Mouse (Mus musculus) intestine, embryonic 16.5 days (tissue): ENCODE measurements around the gene Atxn7l2. TPM values are rescaled to one million over a fixed set of nuclear protein-coding genes. Genes with fewer than 3 reads are reported as not detected.

ENCODE experiments used
- ATAC-seq: fragments of 200-750 bp; cut with Nextera tagmentation; 2 replicates; pipeline ENCODE4 v1.8.0; 2017; ENCODE audit warnings: moderate TSS enrichment, moderate library complexity
- H3K27ac ChIP-seq: fragments of 300-500 bp; sonication (generic); 2 replicates; pipeline ENCODE4 v1.5.1; 2014; ENCODE audit warnings: mild to moderate bottlenecking, low read length
- H3K27me3 ChIP-seq: fragments of 300-500 bp; sonication (generic); replicated peaks from 2 replicates; pipeline ENCODE4 v1.6.1; 2014; ENCODE audit warnings: low read length, control low read depth, mixed read lengths; ENCODE audit not compliant: control insufficient read depth, insufficient read depth
- H3K36me3 ChIP-seq: fragments of 300-500 bp; sonication (generic); 2 replicates; pipeline ENCODE4 v1.6.1; 2014; ENCODE audit warnings: low read length, control low read depth; ENCODE audit not compliant: control insufficient read depth, insufficient read depth
- H3K4me1 ChIP-seq: fragments of 300-500 bp; sonication (generic); 2 replicates; pipeline ENCODE4 v1.6.1; 2014; ENCODE audit warnings: low read length, control low read depth, mixed read lengths; ENCODE audit not compliant: control insufficient read depth, insufficient read depth
- H3K4me2 ChIP-seq: fragments of 300-500 bp; sonication (generic); 2 replicates; pipeline ENCODE4 v1.6.1; 2014; ENCODE audit warnings: low read depth, low read length, control low read depth
- H3K4me3 ChIP-seq: fragments of 300-500 bp; sonication (generic); 2 replicates; pipeline ENCODE4 v1.5.1; 2014; ENCODE audit warnings: mild to moderate bottlenecking, low read length
- H3K9ac ChIP-seq: fragments of 300-500 bp; sonication (generic); 2 replicates; pipeline ENCODE4 v1.6.1; 2014; ENCODE audit warnings: low read depth, low read length
- H3K9me3 ChIP-seq: fragments of 300-500 bp; sonication (generic); 2 replicates; pipeline ENCODE4 v1.6.1; 2016; ENCODE audit warnings: low read length, control low read depth; ENCODE audit not compliant: control insufficient read depth
- WGBS: fragments of 180-500 bp; shearing (Covaris S2); extraction: QIAGEN DNeasy Blood & Tissue Kit; methylation state at CpG from one replicate; pipeline ENCODE4 v1.1.7; 2014; 5-methylcytosine and 5-hydroxymethylcytosine counted together
- polyA plus RNA-seq: library from polyadenylated mRNA; unstranded; fragments of >200 nt; fragmentation: Nextera tagmentation; extraction: Ambion mirVana; gene quantifications from 2 replicates; pipeline ENCODE4 v1.2.1, GENCODE M21; 2015

Gene Atxn7l2
- polyA plus RNA-seq, 1 experiment from 2014 or later, result 10.5 TPM

GRCm38 (mm10) chr3:108185460-108186097 lies 25.2 kb downstream of the Atxn7l2 start:
- Histone ChIP-seq H3K27me3 (no peaks in the 10 kb centered on the region), H3K9me3 (no peaks in the 10 kb centered on the region), H3K27ac (no peak overlapping the region), H3K4me3 (peak overlapping the region; percentile 75), H3K4me1 (peaks cover 19% of the 10 kb centered on the region), H3K9ac (peak overlapping the region; percentile 77), H3K4me2 (peak overlapping the region; percentile 93), H3K36me3 (no peaks in the 10 kb centered on the region)
- ATAC-seq, result peak; percentile 64
- 2% methylated on average over 16 of the region's 16 CpGs for WGBS

- Histone ChIP-seq H3K36me3 (no peaks in the 10 kb centered on the region), H3K9ac (no peak overlapping the region), H3K27me3 (no peaks in the 10 kb centered on the region), H3K4me1 (peaks cover 13% of the 10 kb centered on the region), H3K27ac (no peak overlapping the region), H3K4me2 (no peak overlapping the region), H3K4me3 (no peak overlapping the region), H3K9me3 (no peaks in the 10 kb centered on the region)
- WGBS, result 82% methylated on average over 3 of the region's 3 CpGs
- ATAC-seq, result no peak
Measured at GRCm38 (mm10) chr3:108184742-108185141, 26.0 kb downstream of the Atxn7l2 start.

GRCm38 (mm10) chr3:108180514-108180913 lies 30.2 kb downstream of the Atxn7l2 start:
- Histone ChIP-seq H3K4me2 (no peak overlapping the region), H3K27me3 (no peaks in the 10 kb centered on the region), H3K9ac (no peak overlapping the region), H3K36me3 (no peaks in the 10 kb centered on the region), H3K9me3 (no peaks in the 10 kb centered on the region), H3K4me1 (peaks cover 7% of the 10 kb centered on the region; the same call in 1 of the 2 replicates), H3K4me3 (no peak overlapping the region), H3K27ac (no peak overlapping the region)
- WGBS, result 51% methylated on average over 2 of the region's 2 CpGs
- ATAC-seq, result no peak

GRCm38 (mm10) chr3:108178756-108179715 lies 31.7 kb downstream of the Atxn7l2 start:
- no peak overlapping the region for H3K4me3 ChIP-seq
- H3K9ac ChIP-seq, result no peak overlapping the region
- H3K27me3 ChIP-seq, result no peaks in the 10 kb centered on the region
- 0 out of 2 replicates have a peak overlapping the region, but pooled peaks have one; percentile 45 for H3K27ac ChIP-seq
- WGBS, result 52% methylated on average over 7 of the region's 7 CpGs
- H3K4me1 ChIP-seq, result peaks cover 11% of the 10 kb centered on the region
- H3K36me3 ChIP-seq, result no peaks in the 10 kb centered on the region
- H3K4me2 ChIP-seq, result no peak overlapping the region
- H3K9me3 ChIP-seq, result no peaks in the 10 kb centered on the region
- peak; percentile 66 for ATAC-seq

GRCm38 (mm10) chr3:108174672-108175531 lies 35.8 kb downstream of the Atxn7l2 start:
- Histone ChIP-seq H3K9ac (0 out of 2 replicates have a peak overlapping the region, but pooled peaks have one; percentile 17), H3K9me3 (no peaks in the 10 kb centered on the region), H3K27ac (no peak overlapping the region), H3K27me3 (no peaks in the 10 kb centered on the region), H3K36me3 (no peaks in the 10 kb centered on the region), H3K4me3 (no peak overlapping the region), H3K4me2 (peak overlapping the region; percentile 7; the same call in 1 of the 2 replicates), H3K4me1 (peaks cover 11% of the 10 kb centered on the region)
- peak; percentile 36 for ATAC-seq
- 28% methylated on average over 14 of the region's 14 CpGs for WGBS

GRCm38 (mm10) chr3:108169199-108169598 lies 41.5 kb downstream of the Atxn7l2 start:
- Histone ChIP-seq H3K4me3 (no peak overlapping the region), H3K27ac (no peak overlapping the region), H3K36me3 (no peaks in the 10 kb centered on the region), H3K4me2 (no peak overlapping the region), H3K4me1 (peaks cover 16% of the 10 kb centered on the region), H3K27me3 (no peaks in the 10 kb centered on the region), H3K9me3 (no peaks in the 10 kb centered on the region), H3K9ac (no peak overlapping the region)
- WGBS, result 52% methylated on average over 3 of the region's 3 CpGs
- ATAC-seq, result no peak

GRCm38 (mm10) chr3:108167499-108167898 lies 43.2 kb downstream of the Atxn7l2 start:
- no peaks in the 10 kb centered on the region for H3K27me3 ChIP-seq
- H3K36me3 ChIP-seq, result no peaks in the 10 kb centered on the region
- H3K4me3 ChIP-seq, result no peak overlapping the region
- no peaks in the 10 kb centered on the region for H3K9me3 ChIP-seq
- 0 out of 2 replicates have a peak overlapping the region, but pooled peaks have one; percentile 40 for H3K9ac ChIP-seq
- no peak overlapping the region for H3K27ac ChIP-seq
- WGBS, result 57% methylated on average over 14 of the region's 14 CpGs
- H3K4me1 ChIP-seq, result peaks cover 16% of the 10 kb centered on the region
- H3K4me2 ChIP-seq, result no peak overlapping the region
- no peak for ATAC-seq

- Histone ChIP-seq H3K9me3 (no peaks in the 10 kb centered on the region), H3K4me3 (no peak overlapping the region), H3K4me1 (peaks cover 16% of the 10 kb centered on the region), H3K9ac (no peak overlapping the region), H3K4me2 (no peak overlapping the region), H3K36me3 (no peaks in the 10 kb centered on the region), H3K27me3 (no peaks in the 10 kb centered on the region), H3K27ac (no peak overlapping the region)
- ATAC-seq, result peak; percentile 45; the same call in 1 of the 2 replicates
- WGBS, result 42% methylated on average over 9 of the region's 11 CpGs
Measured at GRCm38 (mm10) chr3:108166486-108167211, 44.1 kb downstream of the Atxn7l2 start.
